Mouse (Mus musculus): Measurements from ENCODE around the gene Cep290.

The Cep290 gene

DNA sequence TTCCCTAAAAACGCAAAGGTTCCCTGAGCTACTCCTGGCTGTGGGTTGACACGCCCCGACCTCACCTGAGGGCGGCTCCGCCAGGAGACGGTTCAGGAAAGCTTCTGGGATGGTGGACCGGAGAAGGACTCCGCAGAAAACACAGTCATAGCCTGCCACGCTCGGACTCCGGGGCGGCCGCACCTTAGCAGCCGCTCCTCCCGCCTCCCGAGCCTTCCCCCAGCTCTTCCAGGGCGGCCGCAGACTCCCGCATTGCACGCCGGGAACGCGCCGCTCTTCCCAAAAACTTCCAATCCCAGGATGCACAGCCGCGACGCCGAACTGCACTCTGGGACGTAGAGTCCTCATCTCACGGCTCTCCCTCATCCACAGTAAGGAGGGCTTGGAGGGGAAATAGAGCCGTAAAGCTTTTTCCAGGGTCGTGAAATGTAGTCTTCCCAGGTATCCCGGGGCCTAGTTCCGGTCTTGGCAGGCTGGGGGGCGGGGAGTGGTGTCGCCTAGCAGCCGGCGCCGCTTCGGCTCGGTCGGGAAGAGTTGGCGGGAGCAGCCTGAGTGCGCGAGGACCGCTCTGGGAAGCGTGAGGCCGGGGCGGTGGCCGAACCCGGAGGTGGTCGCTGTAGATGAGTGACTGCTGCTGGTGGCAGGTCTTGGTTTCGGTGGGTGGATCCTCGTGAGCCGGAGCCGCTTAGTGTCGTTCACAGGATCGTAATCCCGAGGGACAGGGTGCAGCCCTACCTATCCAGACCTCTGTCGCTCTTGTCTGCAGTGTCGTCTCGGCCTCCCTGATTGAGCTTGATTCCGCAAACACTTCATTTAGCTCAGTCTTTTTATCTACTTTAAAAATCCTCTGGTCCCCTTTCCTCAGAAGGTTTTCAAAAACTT is at the start of gene Cep290, which contains the start of gene Tmtc3:
Cep290 (plus strand) TSS at position 462 of the 882 bp plus-strand sequence.
Tmtc3 (minus strand) TSS at position 254 of the 882 bp plus-strand sequence.
- no peak for TF ChIP-seq CTCF (conservative IDR thresholded peaks at IDR 0.05; ENCODE audit: low read length)
- TF ChIP-seq NANOG (IDR thresholded peaks at IDR 0.05; ENCODE audit: borderline replicate concordance, low read length) = no peak
- Histone ChIP-seq H3K4me3 (replicated peaks; ENCODE audit: low read length) (peak within 1 kb of the TSS; percentile 95), H3K27me3 (ENCODE audit: insufficient read depth, low read length) (no peaks in the 10 kb centered on the region), H3K9me3 (ENCODE audit: low read length) (no peaks in the 10 kb centered on the region), H3K36me3 (ENCODE audit: insufficient read depth, low read length) (no peaks in the 10 kb centered on the region), H3K4me1 (replicated peaks; ENCODE audit: low read depth, low read length) (peaks cover 11% of the 10 kb centered on the region)

DNA sequence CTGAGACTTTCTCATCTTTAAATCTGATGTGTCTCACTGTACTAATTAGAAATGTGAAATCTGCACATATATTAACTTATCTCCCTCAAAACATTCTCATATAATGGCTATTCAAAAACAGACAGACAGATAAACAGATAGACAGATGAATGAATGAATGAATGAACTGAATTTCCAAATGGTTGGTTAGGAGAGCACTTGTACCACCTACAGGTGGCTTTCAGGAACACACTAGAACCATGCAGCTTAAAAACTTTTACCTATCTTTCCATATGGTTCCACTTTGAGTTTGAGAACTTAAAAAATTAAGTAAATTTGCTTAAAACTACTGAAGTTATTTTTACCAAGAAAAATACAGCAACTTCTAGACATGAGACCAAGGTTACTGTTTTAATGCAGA is 38.0 kb upstream of the Cep290 start:
- H3K36me3 ChIP-seq (ENCODE audit: insufficient read depth, low read length) = peaks cover 39% of the 10 kb centered on the region
- H3K4me3 ChIP-seq (replicated peaks; ENCODE audit: low read length) = no peak overlapping the region
- H3K9me3 ChIP-seq (ENCODE audit: low read length) = no peaks in the 10 kb centered on the region
- no peak for TF ChIP-seq NANOG (IDR thresholded peaks at IDR 0.05; ENCODE audit: borderline replicate concordance, low read length)
- TF ChIP-seq POU5F1 (IDR thresholded peaks at IDR 0.05; ENCODE audit: borderline replicate concordance, low read length) = no peak
- no peak for TF ChIP-seq CTCF (conservative IDR thresholded peaks at IDR 0.05; ENCODE audit: low read length)
- H3K27me3 ChIP-seq (ENCODE audit: insufficient read depth, low read length) = no peaks in the 10 kb centered on the region
- H3K4me1 ChIP-seq (replicated peaks; ENCODE audit: low read depth, low read length) = no peaks in the 10 kb centered on the region

DNA sequence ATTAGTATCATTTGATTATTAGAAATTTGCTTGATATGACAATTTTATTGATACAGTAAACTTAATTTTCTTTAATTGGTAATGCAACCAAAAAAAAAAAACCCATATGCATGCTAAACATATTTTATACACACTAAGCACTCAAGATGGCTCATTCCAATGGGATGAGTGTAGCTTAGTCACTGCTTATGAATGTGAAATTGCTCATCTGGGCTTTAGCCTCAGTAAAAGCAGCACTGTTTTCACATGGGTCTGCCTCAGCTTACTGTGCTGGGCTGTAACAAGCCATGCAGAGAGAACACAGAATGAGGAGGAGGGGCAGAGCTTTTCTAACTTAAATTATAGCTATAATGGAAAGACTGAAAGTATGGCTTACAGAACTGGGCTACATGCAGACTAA is 26.8 kb upstream of the Cep290 start:
- H3K4me1 ChIP-seq (replicated peaks; ENCODE audit: low read depth, low read length) = no peaks in the 10 kb centered on the region
- TF ChIP-seq POU5F1 (IDR thresholded peaks at IDR 0.05; ENCODE audit: borderline replicate concordance, low read length) = no peak
- TF ChIP-seq CTCF (conservative IDR thresholded peaks at IDR 0.05; ENCODE audit: low read length) = no peak
- TF ChIP-seq NANOG (IDR thresholded peaks at IDR 0.05; ENCODE audit: borderline replicate concordance, low read length) = no peak
- peaks cover 36% of the 10 kb centered on the region for H3K36me3 ChIP-seq (ENCODE audit: insufficient read depth, low read length)
- no peak overlapping the region for H3K4me3 ChIP-seq (replicated peaks; ENCODE audit: low read length)
- H3K9me3 ChIP-seq (ENCODE audit: low read length) = no peaks in the 10 kb centered on the region
- no peaks in the 10 kb centered on the region for H3K27me3 ChIP-seq (ENCODE audit: insufficient read depth, low read length)

DNA sequence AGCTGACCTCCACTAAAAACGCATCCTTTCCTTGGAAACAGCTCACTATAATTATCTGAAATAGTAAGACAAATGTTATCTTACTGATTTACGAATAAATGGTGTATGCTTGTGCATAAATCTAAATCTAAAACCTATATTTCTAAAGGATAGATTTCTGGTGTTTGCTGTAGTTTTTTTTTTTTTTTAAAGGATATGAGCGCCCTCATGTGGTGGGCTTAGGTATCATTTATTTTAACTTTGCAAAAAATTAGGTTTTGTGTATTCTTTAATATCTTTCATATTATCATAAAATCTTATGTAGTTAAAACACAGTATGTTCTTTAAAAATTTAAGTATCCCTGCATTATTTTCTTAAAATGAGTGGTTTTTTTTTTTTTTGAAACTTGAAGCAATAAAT is 12.3 kb upstream of the Cep290 start:
- H3K4me3 ChIP-seq (replicated peaks; ENCODE audit: low read length) = no peak overlapping the region
- no peaks in the 10 kb centered on the region for H3K4me1 ChIP-seq (replicated peaks; ENCODE audit: low read depth, low read length)
- TF ChIP-seq POU5F1 (IDR thresholded peaks at IDR 0.05; ENCODE audit: borderline replicate concordance, low read length) (no peak), CTCF (conservative IDR thresholded peaks at IDR 0.05; ENCODE audit: low read length) (peak; percentile 37), NANOG (IDR thresholded peaks at IDR 0.05; ENCODE audit: borderline replicate concordance, low read length) (no peak)
- H3K36me3 ChIP-seq (ENCODE audit: insufficient read depth, low read length) = peaks cover 51% of the 10 kb centered on the region
- H3K27me3 ChIP-seq (ENCODE audit: insufficient read depth, low read length) = no peaks in the 10 kb centered on the region
- H3K9me3 ChIP-seq (ENCODE audit: low read length) = no peaks in the 10 kb centered on the region

DNA sequence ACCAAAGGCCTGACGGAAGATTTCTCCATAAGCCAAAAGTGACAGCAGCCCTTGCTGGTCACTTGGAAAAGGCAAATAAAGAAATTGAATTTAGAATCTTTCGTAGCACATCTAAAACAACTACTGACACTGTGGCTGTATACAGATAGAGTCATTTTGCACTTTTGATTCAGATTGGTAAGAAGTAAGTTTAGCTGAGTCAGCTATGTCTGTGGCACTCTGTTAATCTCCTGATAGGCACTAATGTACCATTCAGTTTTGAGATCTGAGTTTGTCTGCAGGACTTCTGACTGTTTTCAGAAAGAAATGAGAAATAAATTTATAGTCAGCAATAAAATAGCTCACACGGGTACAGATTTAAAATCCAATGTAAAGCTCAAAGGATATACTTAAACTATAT is 7.8 kb upstream of the Cep290 start:
- no peaks in the 10 kb centered on the region for H3K9me3 ChIP-seq (ENCODE audit: low read length)
- no peak for TF ChIP-seq NANOG (IDR thresholded peaks at IDR 0.05; ENCODE audit: borderline replicate concordance, low read length)
- TF ChIP-seq POU5F1 (IDR thresholded peaks at IDR 0.05; ENCODE audit: borderline replicate concordance, low read length) = no peak
- no peak for TF ChIP-seq CTCF (conservative IDR thresholded peaks at IDR 0.05; ENCODE audit: low read length)
- peaks cover 25% of the 10 kb centered on the region for H3K36me3 ChIP-seq (ENCODE audit: insufficient read depth, low read length)
- H3K27me3 ChIP-seq (ENCODE audit: insufficient read depth, low read length) = no peaks in the 10 kb centered on the region
- H3K4me1 ChIP-seq (replicated peaks; ENCODE audit: low read depth, low read length) = no peaks in the 10 kb centered on the region
- no peak overlapping the region for H3K4me3 ChIP-seq (replicated peaks; ENCODE audit: low read length)

DNA sequence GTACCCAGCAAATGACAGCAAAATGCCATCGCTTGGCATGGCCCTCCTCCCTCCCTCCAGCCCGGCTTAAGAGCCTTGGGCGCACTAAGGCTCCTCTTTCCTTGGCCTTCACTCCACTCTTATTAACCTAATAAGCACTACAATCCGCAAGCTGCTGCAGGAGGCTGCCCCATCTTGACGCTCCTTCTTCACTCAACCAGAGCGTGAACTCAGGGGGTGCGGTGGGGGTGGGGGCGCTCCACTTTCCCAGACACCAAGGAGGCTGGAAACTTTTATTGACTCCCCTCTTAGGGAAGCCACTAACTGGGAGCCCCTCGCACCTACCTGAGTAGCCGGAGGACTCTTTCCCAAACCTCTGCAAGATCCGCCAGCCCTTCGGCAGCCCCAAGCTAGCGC is 659 bp upstream of the Cep290 start:
- Histone ChIP-seq H3K4me1 (replicated peaks; ENCODE audit: low read depth, low read length) (peaks cover 11% of the 10 kb centered on the region), H3K4me3 (replicated peaks; ENCODE audit: low read length) (peak overlapping the region; percentile 95), H3K36me3 (ENCODE audit: insufficient read depth, low read length) (no peaks in the 10 kb centered on the region), H3K27me3 (ENCODE audit: insufficient read depth, low read length) (no peaks in the 10 kb centered on the region), H3K9me3 (ENCODE audit: low read length) (no peaks in the 10 kb centered on the region)
- TF ChIP-seq NANOG (IDR thresholded peaks at IDR 0.05; ENCODE audit: borderline replicate concordance, low read length) (no peak), CTCF (conservative IDR thresholded peaks at IDR 0.05; ENCODE audit: low read length) (no peak), POU5F1 (IDR thresholded peaks at IDR 0.05; ENCODE audit: borderline replicate concordance, low read length) (no peak)

DNA sequence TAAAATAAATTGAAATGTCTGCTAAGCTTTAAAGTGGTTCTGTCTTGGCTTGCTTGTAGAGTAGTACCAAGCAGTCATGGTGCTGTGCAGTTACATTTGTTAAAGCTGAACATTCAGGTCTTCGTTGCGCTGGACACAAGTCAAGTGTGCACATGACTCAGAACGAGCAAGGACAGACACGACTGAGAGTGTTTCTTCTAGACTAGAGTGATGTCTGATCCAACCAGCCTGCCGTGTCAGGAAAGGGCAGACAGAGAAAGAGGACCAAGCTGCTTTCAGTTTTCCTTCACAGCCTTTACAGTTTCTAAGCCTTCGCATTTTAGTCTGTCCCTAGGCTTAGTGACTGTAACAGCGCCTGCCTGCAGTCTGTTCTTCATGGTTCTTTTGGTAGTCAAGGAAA is 4.6 kb downstream of the Cep290 start:
- H3K27me3 ChIP-seq (ENCODE audit: insufficient read depth, low read length) = no peaks in the 10 kb centered on the region
- TF ChIP-seq CTCF (conservative IDR thresholded peaks at IDR 0.05; ENCODE audit: low read length) = no peak
- TF ChIP-seq NANOG (IDR thresholded peaks at IDR 0.05; ENCODE audit: borderline replicate concordance, low read length) = no peak
- no peak for TF ChIP-seq POU5F1 (IDR thresholded peaks at IDR 0.05; ENCODE audit: borderline replicate concordance, low read length)
- peaks cover 5% of the 10 kb centered on the region; the same call in 1 of the 2 replicates for H3K4me1 ChIP-seq (replicated peaks; ENCODE audit: low read depth, low read length)
- no peak overlapping the region for H3K4me3 ChIP-seq (replicated peaks; ENCODE audit: low read length)
- no peaks in the 10 kb centered on the region for H3K9me3 ChIP-seq (ENCODE audit: low read length)
- peaks cover 12% of the 10 kb centered on the region for H3K36me3 ChIP-seq (ENCODE audit: insufficient read depth, low read length)

DNA sequence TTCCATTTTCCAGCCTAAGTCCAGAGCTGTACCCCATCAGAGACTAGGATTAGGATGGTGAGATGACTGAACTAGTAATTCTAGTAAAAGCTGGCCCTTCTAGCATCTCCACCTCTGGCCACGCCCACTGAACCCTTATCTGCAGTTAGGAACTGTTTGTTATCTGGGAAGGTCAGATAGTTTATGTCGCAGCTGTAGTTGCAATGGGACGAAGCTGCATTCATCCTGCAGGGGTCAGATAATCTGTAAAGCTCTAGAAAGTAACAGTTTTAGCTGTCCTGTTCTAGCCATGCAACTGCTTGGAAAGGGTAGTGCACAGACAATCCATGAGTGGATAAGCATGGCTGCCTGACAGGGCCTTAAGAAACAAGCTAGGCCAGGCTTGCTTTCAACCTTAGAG is 11.0 kb downstream of the Cep290 start:
- Histone ChIP-seq H3K9me3 (ENCODE audit: low read length) (no peaks in the 10 kb centered on the region), H3K4me1 (replicated peaks; ENCODE audit: low read depth, low read length) (no peaks in the 10 kb centered on the region), H3K4me3 (replicated peaks; ENCODE audit: low read length) (no peak overlapping the region), H3K36me3 (ENCODE audit: insufficient read depth, low read length) (peaks cover 22% of the 10 kb centered on the region), H3K27me3 (ENCODE audit: insufficient read depth, low read length) (no peaks in the 10 kb centered on the region)
- TF ChIP-seq POU5F1 (IDR thresholded peaks at IDR 0.05; ENCODE audit: borderline replicate concordance, low read length) = no peak
- no peak for TF ChIP-seq NANOG (IDR thresholded peaks at IDR 0.05; ENCODE audit: borderline replicate concordance, low read length)
- TF ChIP-seq CTCF (conservative IDR thresholded peaks at IDR 0.05; ENCODE audit: low read length) = no peak

Measured in E14TG2a.4 (cell line).